In genomic region chr12:116293599-116294292, GRCm38 (mm10) we compare ENCODE assay signal across 16 mouse cellular contexts. TPM values are rescaled to one million over a fixed set of nuclear protein-coding genes. Genes with fewer than 3 reads are reported as not detected.
A peak's percentile ranks its signal among the peaks of the same experiment; 100 is the strongest.
DNase-seq lines count a peak whose midpoint lies in the region; ATAC-seq and TF ChIP-seq lines count a peak whose summit lies in the region.
"Had no signal": no experiment of that assay in that cellular context is flagged by ENCODE, and none has a peak within 500 bp of the region (broad histone marks: within the 10 kb centered on the region; RNA-seq: fewer than 3 reads in every experiment).

No protein-coding gene starts in this region.

- peak; percentile 40 for DNase-seq in kidney, adult 2 months
- DNase-seq in kidney, postnatal 14 days, result no peak
- DNase-seq in right cerebral cortex, adult 18-20 months, result peak; percentile 18
- DNase-seq in right cerebral cortex, postnatal 10 days (ENCODE audit: low spot score in 2 of 2), result no peak
- DNase-seq in retina, embryonic 14.5 days (ENCODE audit: low spot score), result no peak
- DNase-seq in ovary, adult 18-20 months (ENCODE audit: low spot score), result no peak
- DNase-seq: cerebellum, adult 8-10 months; kidney, postnatal 25 days had no signal

- 66% methylated on average over 4 of the region's 4 CpGs for WGBS in kidney, adult 2 months

- H3K4me1 ChIP-seq in kidney, adult 2 months (ENCODE audit: control insufficient read depth, insufficient read depth, low read length), result peaks cover 6% of the 10 kb centered on the region; the same call in 1 of the 2 replicates
- H3K4me1 ChIP-seq: neural tube, embryonic 15.5 days; stomach, embryonic 15.5 days had no signal

- TF ChIP-seq POLR2A in kidney, adult 2 months (IDR thresholded peaks at IDR 0.05; ENCODE audit: low read depth, low read length), result no peak

- ATAC-seq in activated CD4-positive, CD25-positive, alpha-beta regulatory T cell, adult 4 months, result peak; percentile 38
- ATAC-seq: hindbrain, postnatal 0 days had no signal

- no peak for TF ChIP-seq CTCF in kidney, adult 2 months (conservative IDR thresholded peaks at IDR 0.05; ENCODE audit: insufficient read depth, insufficient read length, low read depth, low read length)

- H3K27me3 ChIP-seq in kidney, adult 2 months (replicated peaks; ENCODE audit: control insufficient read depth, insufficient read depth, low read length), result no peaks in the 10 kb centered on the region
- H3K27me3 ChIP-seq: neural tube, embryonic 15.5 days; stomach, embryonic 15.5 days had no signal

- peak overlapping the region; percentile 86 for H3K27ac ChIP-seq in kidney, adult 2 months (ENCODE audit: insufficient read depth, low read depth, low read length)
- H3K27ac ChIP-seq: hindbrain, postnatal 0 days; macrophage; neural tube, embryonic 15.5 days; stomach, embryonic 15.5 days had no signal

- no peaks in the 10 kb centered on the region for H3K36me3 ChIP-seq in kidney, adult 2 months (ENCODE audit: control insufficient read depth, insufficient read depth, low read length)
- H3K36me3 ChIP-seq: neural tube, embryonic 15.5 days; stomach, embryonic 15.5 days had no signal

- H3K4me3 ChIP-seq in kidney, adult 2 months (ENCODE audit: insufficient read depth, low read depth, low read length), result no peak overlapping the region
- H3K4me3 ChIP-seq: neural tube, embryonic 15.5 days; stomach, embryonic 15.5 days had no signal

RNA-seq across cellular contexts. Expression of gene Esyt2, which starts 12.8 kb away (rescaled TPM):
- 6.8 and 8.8 TPM in 2 replicates for polyA plus RNA-seq in kidney, adult 2 months (2012; rRNA removed)
- 10 to 100 TPM; 43.2 to 55.5 TPM for polyA plus RNA-seq in activated CD4-positive, CD25-positive, alpha-beta regulatory T cell, adult 4 months (2017; shearing (Covaris generic))

RNA-seq across cellular contexts. Expression of gene Gm11027, which starts 18.6 kb away (rescaled TPM):
- not detected in 2 replicates for polyA plus RNA-seq in kidney, adult 2 months (2012; rRNA removed)
- not detected for polyA plus RNA-seq in activated CD4-positive, CD25-positive, alpha-beta regulatory T cell, adult 4 months (2017; shearing (Covaris generic))
- polyA plus RNA-seq: heart, embryonic 16.5 days; hindbrain, postnatal 0 days; limb, embryonic 11.5 days; liver, embryonic 16.5 days; macrophage; neural tube, embryonic 15.5 days; stomach, embryonic 15.5 days had no signal

RNA-seq across cellular contexts. Expression of gene Wdr60, which starts 30.9 kb away (rescaled TPM):
- polyA plus RNA-seq in kidney, adult 2 months (2012; rRNA removed), result 5.5 and 5.9 TPM in 2 replicates
- under 1 TPM; 0.38 to 0.75 TPM for polyA plus RNA-seq in activated CD4-positive, CD25-positive, alpha-beta regulatory T cell, adult 4 months (2017; shearing (Covaris generic))

Comparison
In these comparisons a context has a peak if more than half of its experiments do, and no peak if none do; other contexts are left out.
1. DNase-seq: peak in kidney, adult 2 months (single experiment) and right cerebral cortex, adult 18-20 months (single experiment); none in kidney, postnatal 14 days (single experiment), right cerebral cortex, postnatal 10 days (0 of 2), retina, embryonic 14.5 days (single experiment) and ovary, adult 18-20 months (single experiment).